Mouse (Mus musculus) left cerebral cortex, adult 2 months (tissue): ENCODE measurements around the gene Cnga2. TPM values are rescaled to one million over a fixed set of nuclear protein-coding genes. Genes with fewer than 3 reads are reported as not detected.
"Not testable (repeated sequence)": the region's sequence is repeated elsewhere in the genome, so short reads cannot be mapped to it uniquely, and the experiment has no call there.

Experiments
- DNase-seq, 2 experiments: peaks; one replicate each; pipeline ENCODE4 v3.0.0; 2021 to 2022; ENCODE audit warnings: low spot score in 2 of 2, mixed read lengths in 1 of 2; ENCODE audit errors: extremely low spot score in 1 of 2
- H3K27ac ChIP-seq: fragments of 200-600 bp; 2 replicates; pipeline ENCODE4 v1.8.1; 2022
- H3K4me3 ChIP-seq: fragments of 200-600 bp; 2 replicates; pipeline ENCODE4 v1.8.1; 2022
- CTCF ChIP-seq: fragments of 200-600 bp; IDR thresholded peaks from 2 replicates; pipeline ENCODE4 v1.8.1; 2022; ENCODE audit warnings: antibody characterized with exemption, mild to moderate bottlenecking, moderate library complexity
- intact Hi-C: fragments of 180-260 bp; cut with DNase I; formaldehyde crosslinking; loops from one replicate; pipeline ENCODE4 v1.15.1; 2025
- long read RNA-seq, 2 experiments: library from polyadenylated mRNA; stranded (forward); transcript quantifications; one replicate each; pipeline ENCODE4 v2.0.0; 2021; ENCODE audit warnings: borderline mapping rate in 2 of 2
- total RNA-seq, 2 experiments: library from RNA; stranded (reverse); gene quantifications; 2 replicates each; pipeline ENCODE4 v1.2.3; 2021

The Cnga2 gene
- total RNA-seq = under 1 TPM; 0.42 to 0.54 TPM
- long read RNA-seq, experiment 1, partial matches to known transcripts = 0 of 2 reads
- long read RNA-seq, experiment 1, other reads (novel, unspliced or antisense) = 2 of 2 reads
- long read RNA-seq, experiment 2 = 0 reads

DNA sequence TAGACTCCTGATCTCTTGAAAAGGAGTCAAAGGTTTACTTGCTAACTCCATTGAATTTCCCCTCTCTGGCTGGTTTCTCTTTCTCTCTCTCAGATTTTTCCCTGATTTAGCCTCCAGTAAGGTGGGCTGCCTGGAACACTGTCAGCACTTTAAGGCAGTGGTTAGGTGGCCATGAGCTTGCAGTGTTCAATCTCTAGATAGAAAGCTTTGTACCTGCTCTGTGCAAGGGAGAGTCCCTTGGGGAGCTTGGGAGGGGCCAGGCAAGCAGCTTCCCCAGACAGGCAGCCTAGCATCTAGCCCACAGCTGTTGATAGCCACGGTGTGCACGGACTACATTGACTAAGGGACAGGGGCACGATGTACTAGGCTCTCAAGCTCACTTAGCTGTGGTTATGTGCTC, at the start of gene Cnga2:
Gene Cnga2 (plus strand): TSS at position 301 of the 400 bp plus-strand sequence.
- intact Hi-C loops = no loop called here
- H3K27ac ChIP-seq = no peak within 1 kb of the TSS
- TF ChIP-seq CTCF = no peak
- no peak for DNase-seq
- no peak within 1 kb of the TSS for H3K4me3 ChIP-seq

DNA sequence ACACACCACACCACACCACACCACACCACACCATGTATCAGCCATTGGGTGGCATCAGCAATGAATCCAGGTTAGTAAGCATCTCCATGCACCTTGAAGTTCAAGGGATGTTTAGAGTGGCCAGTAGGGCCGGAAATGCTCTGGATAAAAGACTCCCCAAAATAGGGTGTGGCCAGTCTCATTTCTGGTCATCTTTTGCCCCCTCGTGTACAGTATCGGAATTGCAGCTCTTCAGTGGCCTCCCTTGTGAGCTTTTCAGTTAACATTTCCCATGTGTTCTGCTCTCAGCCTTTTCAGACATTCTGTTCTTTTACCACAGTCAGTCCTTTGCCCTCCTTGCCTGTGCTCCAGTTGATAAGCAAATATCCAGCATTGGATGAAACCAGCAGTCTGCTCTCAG, 45.0 kb upstream of the Cnga2 start:
- intact Hi-C loops = loop anchor here (1.0 to 10.0 kb wide), 3 partner anchors 298 to 522 kb away; no protein-coding TSS in a partner anchor
- TF ChIP-seq CTCF = peak; percentile 66

DNA sequence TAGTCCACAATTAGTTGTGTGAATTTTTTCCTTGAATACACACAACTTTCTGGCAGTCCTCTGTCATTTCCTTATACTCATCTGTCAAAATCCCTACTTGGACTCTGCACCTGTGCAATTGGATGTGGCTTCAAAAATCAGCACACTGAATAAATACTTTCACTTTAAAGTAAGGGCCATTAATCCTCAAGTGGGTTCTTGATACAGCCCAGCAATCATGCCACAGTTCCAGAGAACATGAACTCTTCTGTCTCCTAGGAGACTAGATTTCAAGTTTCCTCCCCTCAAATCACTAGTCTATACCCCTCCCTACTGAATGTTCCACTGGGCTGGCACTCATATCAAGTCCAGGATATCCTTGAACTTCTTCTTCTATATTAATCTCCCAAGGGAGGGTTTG, 33.3 kb upstream of the Cnga2 start:
- intact Hi-C loops = no loop called here
- no peak for TF ChIP-seq CTCF
- DNase-seq = no peak
- Histone ChIP-seq H3K27ac (no peak overlapping the region), H3K4me3 (no peak overlapping the region)

More for the DNA sequence above, 45.0 kb upstream of the Cnga2 start:
- H3K27ac ChIP-seq = no peak overlapping the region
- H3K4me3 ChIP-seq = no peak overlapping the region
- peak; percentile 19 to 47 for DNase-seq

DNA sequence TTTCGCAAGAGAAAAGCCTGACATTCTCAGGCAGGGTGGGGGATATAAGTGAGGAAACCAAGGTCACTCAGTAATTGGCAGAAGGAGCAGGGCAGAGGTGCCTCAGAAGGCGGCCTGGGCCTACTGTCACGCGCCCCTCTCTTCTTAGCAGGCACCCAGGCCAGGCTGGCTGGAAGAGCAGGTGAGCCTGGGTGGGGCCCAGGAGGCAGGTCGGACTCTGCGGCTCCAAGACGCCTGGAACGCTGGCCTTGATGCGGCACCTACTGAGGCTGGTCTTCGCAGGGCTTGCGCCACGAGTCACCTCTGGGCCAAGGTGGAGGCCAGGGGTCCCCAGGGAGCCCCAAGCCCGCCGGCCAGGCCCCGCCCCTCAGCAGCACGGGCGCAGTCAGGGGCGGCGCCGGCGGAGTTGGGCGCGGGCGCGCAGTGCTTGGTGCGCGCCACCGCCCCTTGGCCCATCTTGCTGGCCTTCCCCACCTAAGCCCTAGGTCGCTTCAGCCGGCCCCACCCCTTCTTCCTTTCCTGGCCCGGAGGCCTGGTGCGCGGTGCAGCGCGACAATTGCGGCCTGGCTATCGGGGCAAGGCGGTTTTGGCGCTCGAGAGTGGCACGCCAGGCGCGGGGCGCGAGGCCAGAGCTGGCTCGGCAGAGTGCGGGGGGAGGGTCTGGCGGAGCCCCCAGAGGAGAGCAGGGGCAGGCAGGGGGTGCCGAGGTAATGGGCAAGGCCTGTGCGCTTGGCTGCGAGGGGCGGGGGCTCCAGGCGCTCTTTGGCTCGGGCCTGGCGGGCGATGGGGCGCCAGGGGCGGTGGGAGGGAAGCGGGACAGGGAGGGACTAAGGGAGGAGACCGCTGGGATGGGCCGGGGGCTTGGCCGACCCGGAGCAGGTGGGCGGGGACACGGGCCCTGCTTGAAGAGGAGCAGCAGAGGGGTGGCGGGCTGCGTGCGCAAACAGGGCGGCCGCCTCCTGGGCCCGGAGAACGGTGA, 29.3 kb upstream of the Cnga2 start, which contains the start of gene Prrg3:
Gene Prrg3 (plus strand): TSS at position 552 of the 979 bp plus-strand sequence.
- TF ChIP-seq CTCF = no peak
- peak; percentile 19 to 39 for DNase-seq
- intact Hi-C loops = loop anchor here (10.0 kb wide), 1 partner anchor 1488 kb away; the partner anchor contains the start of gene Tmem185a
- peak within 1 kb of the TSS; percentile 52 for H3K4me3 ChIP-seq
- peak within 1 kb of the TSS; percentile 83 for H3K27ac ChIP-seq

DNA sequence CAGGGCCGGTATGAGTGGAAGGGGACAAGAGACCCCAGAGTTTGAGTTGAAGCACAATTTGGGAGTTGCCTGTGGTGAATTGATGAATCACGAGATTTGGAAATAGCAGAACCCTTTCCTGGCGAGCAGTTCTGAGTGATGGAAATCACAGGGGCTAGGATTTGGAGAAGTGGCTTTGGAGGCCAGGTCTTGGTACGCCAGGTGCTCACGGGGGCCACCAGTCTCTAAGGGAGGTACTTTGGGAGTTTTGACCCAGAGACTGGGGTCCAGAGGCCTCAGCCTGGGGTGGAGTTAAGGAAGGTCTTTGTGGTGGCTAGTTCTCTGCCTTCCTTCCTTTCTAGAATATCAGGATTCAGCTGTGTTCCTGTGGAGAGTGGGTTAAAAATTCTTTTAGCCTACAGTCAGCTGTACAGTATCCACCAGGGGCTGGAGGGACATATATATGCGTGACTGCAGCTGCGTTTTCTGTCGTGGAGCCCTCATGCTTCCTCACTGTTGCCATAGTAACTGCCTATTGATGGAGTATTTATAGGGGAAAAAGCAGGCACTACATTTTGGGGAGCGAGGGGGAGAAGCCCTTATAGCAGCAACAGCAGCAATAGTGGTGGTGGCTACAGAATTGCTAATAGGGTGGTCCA, 28.3 kb upstream of the Cnga2 start:
- no peak for TF ChIP-seq CTCF
- Histone ChIP-seq H3K4me3 (peak overlapping the region; percentile 52), H3K27ac (peak overlapping the region; percentile 83)
- DNase-seq = peak in 1 of 2 experiments; percentile 13
- intact Hi-C loops = loop anchor here (10.0 kb wide), 1 partner anchor 1489 kb away; the partner anchor contains the start of gene Tmem185a

DNA sequence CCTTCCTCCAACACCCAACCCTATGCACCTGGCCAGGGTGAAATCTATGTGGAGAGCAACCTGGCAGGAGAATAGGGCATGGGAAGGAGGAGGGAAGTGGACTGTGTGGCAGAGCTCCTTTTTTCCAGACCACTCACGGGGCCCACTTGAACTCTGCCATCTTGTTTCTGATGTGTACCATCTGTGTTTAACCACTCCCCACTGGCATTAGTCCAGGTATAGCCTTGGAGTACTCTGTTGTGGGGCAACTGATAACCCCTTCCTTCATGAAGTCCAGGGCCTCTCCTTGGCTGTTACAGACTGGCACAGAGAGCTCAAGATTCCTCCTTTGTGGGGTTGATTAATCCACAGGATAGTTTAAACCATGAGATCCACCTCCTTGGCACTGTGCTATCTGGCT, 23.4 kb upstream of the Cnga2 start:
- no peak for DNase-seq
- H3K27ac ChIP-seq = no peak overlapping the region
- intact Hi-C loops = loop anchor here (10.0 kb wide), 1 partner anchor 1493 kb away; the partner anchor contains the start of gene Tmem185a
- no peak overlapping the region for H3K4me3 ChIP-seq
- no peak for TF ChIP-seq CTCF

DNA sequence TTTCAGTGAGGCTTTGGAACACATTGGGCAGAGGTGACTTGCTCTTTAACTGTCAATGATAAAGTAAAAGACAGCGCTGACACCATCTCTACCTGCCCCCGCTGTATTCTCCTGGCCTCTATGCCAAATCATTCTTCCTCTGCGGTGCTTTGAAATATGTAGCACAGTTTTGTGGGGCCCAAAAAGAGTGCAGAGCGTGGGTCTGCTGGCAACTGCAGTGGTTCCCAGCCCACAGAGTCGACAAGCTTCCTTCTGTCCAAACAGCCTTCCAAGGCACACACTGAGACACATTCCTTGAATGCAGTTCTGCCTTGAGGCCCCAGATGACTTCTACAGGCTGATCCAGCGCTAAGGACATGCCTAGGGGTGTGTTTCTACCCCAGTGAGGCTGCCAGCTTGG, 22.8 kb upstream of the Cnga2 start:
- intact Hi-C loops = loop anchor here (10.0 kb wide), 1 partner anchor 1494 kb away; the partner anchor contains the start of gene Tmem185a
- Histone ChIP-seq H3K4me3 (no peak overlapping the region), H3K27ac (no peak overlapping the region)
- TF ChIP-seq CTCF = no peak
- peak; percentile 11 to 43 for DNase-seq

DNA sequence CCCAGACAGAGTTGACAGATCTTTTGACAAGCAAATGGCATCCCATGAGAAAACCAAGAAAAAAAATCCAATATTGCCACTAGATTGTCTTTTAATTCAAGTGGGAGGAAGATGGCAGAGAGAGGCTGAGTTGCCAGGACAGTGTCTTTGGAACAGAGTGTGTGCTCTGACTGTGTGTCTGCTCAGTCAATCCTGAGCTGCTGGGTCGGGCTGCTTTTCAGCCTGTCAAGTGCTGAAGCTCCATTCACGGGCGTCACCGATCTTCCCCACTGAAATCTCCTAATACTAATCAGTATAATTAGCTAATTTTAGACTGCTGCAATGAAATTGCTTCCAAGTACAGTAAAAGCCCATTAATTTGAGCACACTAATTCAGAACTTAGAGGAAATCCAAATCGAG, 20.3 kb upstream of the Cnga2 start:
- Histone ChIP-seq H3K4me3 (no peak overlapping the region), H3K27ac (no peak overlapping the region)
- no peak for DNase-seq
- TF ChIP-seq CTCF = no peak
- intact Hi-C loops = no loop called here

DNA sequence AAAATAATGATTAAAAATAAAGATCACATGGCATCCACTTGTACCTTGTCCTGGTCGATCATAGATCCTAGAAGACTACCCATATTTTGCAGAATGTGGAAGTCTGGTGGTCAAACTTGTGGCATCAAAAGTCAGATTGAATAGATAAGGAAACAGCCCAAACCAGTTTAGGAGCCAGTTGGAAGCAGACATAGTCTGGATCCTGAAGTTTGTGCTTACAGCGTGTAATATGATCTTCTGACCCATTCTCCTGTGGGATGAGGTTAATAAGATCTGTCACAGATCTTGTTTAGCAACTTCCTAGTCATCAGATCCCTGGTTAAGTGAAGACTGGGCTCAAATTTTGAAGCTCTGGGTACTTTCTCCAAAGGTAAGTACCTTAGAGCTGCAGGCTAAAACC, 19.0 kb upstream of the Cnga2 start, which contains the start of gene Fate1:
Gene Fate1 (plus strand): TSS at position 301 of the 400 bp plus-strand sequence.
- no peak within 1 kb of the TSS for H3K4me3 ChIP-seq
- TF ChIP-seq CTCF = no peak
- no peak for DNase-seq
- intact Hi-C loops = no loop called here
- H3K27ac ChIP-seq = no peak within 1 kb of the TSS

DNA sequence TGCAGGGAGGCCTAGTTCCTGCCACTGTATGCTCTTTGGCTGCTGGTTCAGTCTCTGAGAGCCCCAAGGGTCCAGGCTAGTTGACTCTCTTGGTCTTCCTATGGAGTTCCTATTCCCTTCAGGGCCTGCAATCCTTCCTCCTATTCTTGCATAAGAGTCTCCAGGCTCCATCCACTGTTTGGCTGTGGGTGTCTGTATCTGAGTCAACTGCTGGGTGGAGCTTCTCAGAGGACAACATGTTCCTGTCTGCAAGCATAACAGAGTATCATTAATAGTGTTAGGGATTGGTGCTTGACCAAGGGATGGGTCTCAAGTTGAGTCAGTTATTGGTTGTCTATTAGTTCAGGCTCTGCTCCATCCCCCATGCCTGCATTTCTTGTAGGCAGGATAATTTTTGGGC, 14.0 kb upstream of the Cnga2 start:
- intact Hi-C loops, H3K4me3 ChIP-seq, DNase-seq, H3K27ac ChIP-seq: not testable (repeated sequence)

DNA sequence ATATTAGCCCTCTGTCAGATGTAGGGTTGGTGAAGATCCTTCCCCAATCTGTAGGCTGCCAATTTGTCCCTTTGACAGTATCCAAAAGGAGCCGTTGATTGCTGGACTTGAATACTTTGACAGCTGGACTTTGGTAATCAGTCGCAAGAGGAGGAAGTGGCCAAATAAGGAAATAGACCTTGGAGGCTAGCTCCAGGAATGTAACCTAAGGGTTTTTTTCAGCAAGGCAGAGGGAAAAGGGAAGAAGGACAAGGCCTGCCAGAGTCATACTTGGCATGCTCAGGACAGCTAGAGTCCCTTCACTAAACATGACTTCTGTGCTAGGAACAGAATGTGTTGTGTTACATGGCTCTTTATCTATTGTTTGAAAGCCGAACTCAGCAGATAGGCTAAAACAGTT, 11.2 kb upstream of the Cnga2 start:
- no peak for TF ChIP-seq CTCF
- intact Hi-C loops = loop anchor here (10.0 kb wide), 2 partner anchors 834 to 924 kb away; no protein-coding TSS in a partner anchor
- Histone ChIP-seq H3K27ac (no peak overlapping the region), H3K4me3 (no peak overlapping the region)
- no peak for DNase-seq
